8 mouse cellular contexts compared by ENCODE assay signal in genomic region chr6:120187587-120188176, GRCm38 (mm10).
A peak's percentile ranks its signal among the peaks of the same experiment; 100 is the strongest.
DNase-seq lines count a peak whose midpoint lies in the region; ATAC-seq and TF ChIP-seq lines count a peak whose summit lies in the region.

No protein-coding gene starts in this region.

- H3K4me1 ChIP-seq in forebrain, embryonic 15.5 days: peaks cover 15% of the 10 kb centered on the region
- H3K4me1 ChIP-seq in midbrain, embryonic 12.5 days: peaks cover 23% of the 10 kb centered on the region
- H3K4me1 ChIP-seq in thymus, adult 2 months (replicated peaks; ENCODE audit: control insufficient read depth, insufficient read depth, low read length): peaks cover 33% of the 10 kb centered on the region

- peak; percentile 36 to 44 for DNase-seq in cerebellum, postnatal 10 days
- no peak for DNase-seq in cerebellum, adult 9-11 months
- peak; percentile 74 for DNase-seq in MEL-GATA-1-ER (ENCODE audit: extremely low read depth, low read depth)
- DNase-seq in kidney, postnatal 10 days: peak; percentile 48
- peak; percentile 81 for DNase-seq in thymus, adult 2 months
- DNase-seq in c-Kit-positive CD71-positive TER-119-positive erythroid progenitor cells, embryonic 14.5 days (ENCODE audit: low spot score): no peak

- TF ChIP-seq POLR2A in thymus, adult 2 months (IDR thresholded peaks at IDR 0.05; ENCODE audit: control insufficient read depth, extremely low read depth, insufficient read depth, low read length, poor library complexity): peak; percentile 68

- peak overlapping the region; percentile 24; the same call in 1 of the 2 replicates for H3K4me2 ChIP-seq in forebrain, embryonic 15.5 days (replicated peaks)
- H3K4me2 ChIP-seq in midbrain, embryonic 12.5 days (replicated peaks): peak overlapping the region; percentile 43

- no peaks in the 10 kb centered on the region for H3K9me3 ChIP-seq in forebrain, embryonic 15.5 days
- H3K9me3 ChIP-seq in midbrain, embryonic 12.5 days: no peaks in the 10 kb centered on the region

- no peaks in the 10 kb centered on the region for H3K27me3 ChIP-seq in forebrain, embryonic 15.5 days
- 0 out of 2 replicates have a peak, but pooled peaks cover 22% of the 10 kb centered on the region for H3K27me3 ChIP-seq in midbrain, embryonic 12.5 days
- no peaks in the 10 kb centered on the region for H3K27me3 ChIP-seq in thymus, adult 2 months (ENCODE audit: control insufficient read depth, insufficient read depth, low read length)

- no peak overlapping the region for H3K27ac ChIP-seq in forebrain, embryonic 15.5 days (replicated peaks)
- H3K27ac ChIP-seq in midbrain, embryonic 12.5 days (replicated peaks): no peak overlapping the region
- H3K27ac ChIP-seq in thymus, adult 2 months (ENCODE audit: control insufficient read depth, insufficient read depth, low read length): peak overlapping the region; percentile 72; the same call in 1 of the 2 replicates

- no peak overlapping the region for H3K9ac ChIP-seq in forebrain, embryonic 15.5 days (replicated peaks)
- no peak overlapping the region for H3K9ac ChIP-seq in midbrain, embryonic 12.5 days (replicated peaks)

- no peak for ATAC-seq in forebrain, embryonic 15.5 days (replicated peaks)
- no peak for ATAC-seq in midbrain, embryonic 12.5 days (ENCODE audit: low FRiP score, low read depth)

- no peak overlapping the region for H3K4me3 ChIP-seq in forebrain, embryonic 15.5 days
- peak overlapping the region; percentile 3; the same call in 1 of the 2 replicates for H3K4me3 ChIP-seq in midbrain, embryonic 12.5 days
- peak overlapping the region; percentile 46 for H3K4me3 ChIP-seq in thymus, adult 2 months (ENCODE audit: control insufficient read depth, insufficient read depth, low read length)

- no peaks in the 10 kb centered on the region for H3K36me3 ChIP-seq in forebrain, embryonic 15.5 days
- no peaks in the 10 kb centered on the region for H3K36me3 ChIP-seq in midbrain, embryonic 12.5 days
- H3K36me3 ChIP-seq in thymus, adult 2 months (ENCODE audit: control insufficient read depth, insufficient read depth, low read length): no peaks in the 10 kb centered on the region

- TF ChIP-seq CTCF in thymus, adult 2 months (IDR thresholded peaks at IDR 0.05; ENCODE audit: borderline replicate concordance, control insufficient read depth, extremely low read depth, insufficient read depth, low read length, poor library complexity): no peak

- 18% methylated on average over 18 of the region's 18 CpGs for WGBS in forebrain, embryonic 15.5 days
- WGBS in midbrain, embryonic 12.5 days: 14% methylated on average over 18 of the region's 18 CpGs
- WGBS in thymus, adult 2 months: 3% methylated on average over 18 of the region's 18 CpGs

Comparison
In these comparisons a context has a peak if more than half of its experiments do, and no peak if none do; other contexts are left out.
1. DNase-seq: peak in cerebellum, postnatal 10 days (2 of 2), MEL-GATA-1-ER (single experiment), kidney, postnatal 10 days (single experiment) and thymus, adult 2 months (single experiment); none in cerebellum, adult 9-11 months (single experiment) and c-Kit-positive CD71-positive TER-119-positive erythroid progenitor cells, embryonic 14.5 days (single experiment).